Mouse (Mus musculus) retina, adult 2 months (tissue): ENCODE results near the gene Mccc1.

Source experiments
- DNase-seq: peaks from one replicate; pipeline ENCODE4 v3.0.0-alpha.2; 2012; ENCODE audit warnings: low read depth, low spot score

Gene Mccc1

DNA sequence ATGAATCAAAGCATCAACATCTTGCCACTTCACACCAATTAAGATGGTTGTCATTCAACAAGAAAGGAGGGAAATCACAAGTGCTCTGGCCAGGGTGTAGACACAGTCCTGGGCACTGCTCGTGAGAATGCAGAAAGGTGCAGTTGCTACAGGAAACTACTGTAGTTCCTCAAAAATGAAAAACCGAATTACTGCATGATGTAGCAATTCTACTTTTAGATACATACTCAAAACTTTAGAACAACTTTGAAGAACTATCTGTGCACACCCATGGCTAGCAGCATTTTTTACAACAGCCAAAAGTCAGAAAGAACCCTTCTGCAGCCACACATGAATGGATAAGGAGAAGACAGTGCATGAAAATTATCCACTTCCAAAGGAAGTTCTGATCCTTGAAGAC is 34.0 kb downstream of the Mccc1 start:
- no peak for DNase-seq

DNA sequence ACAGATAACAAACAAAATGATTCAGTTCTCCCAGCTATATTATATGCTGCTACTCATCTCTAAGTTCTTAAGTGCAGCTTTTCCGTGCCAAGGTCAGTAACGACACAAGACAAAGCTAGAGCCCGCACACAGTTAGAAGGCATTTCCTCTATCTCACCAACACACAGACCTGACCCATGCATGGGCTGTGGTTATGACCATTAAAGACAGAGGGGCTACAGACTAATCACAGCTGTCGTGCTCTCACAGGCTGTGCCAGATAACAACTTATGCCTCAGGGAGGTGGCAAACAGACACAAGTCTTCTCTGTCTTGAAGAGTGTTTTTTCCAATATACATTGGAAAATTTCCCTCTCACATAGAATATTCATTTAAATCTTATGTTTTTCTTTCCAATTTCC is 35.5 kb downstream of the Mccc1 start:
- no peak for DNase-seq

DNA sequence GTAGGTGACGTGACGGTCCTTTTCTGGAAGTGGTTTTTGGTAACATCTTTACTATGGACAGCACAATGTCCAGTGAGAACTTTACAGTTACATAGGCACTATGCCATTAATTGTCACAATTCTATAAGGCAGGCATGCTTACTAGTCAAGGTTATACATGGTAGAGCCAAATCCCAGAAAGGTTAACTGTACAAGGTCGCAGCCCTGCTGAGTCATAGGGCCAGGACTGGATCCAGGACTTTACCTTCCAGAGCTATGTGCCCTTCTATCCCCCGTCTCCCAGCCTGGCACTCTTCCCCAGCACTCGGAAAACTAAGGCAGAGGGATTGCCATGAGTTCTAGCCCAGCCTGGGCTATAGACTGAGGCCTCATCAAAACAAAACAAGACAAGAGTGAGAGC is 36.6 kb downstream of the Mccc1 start:
- DNase-seq = no peak

DNA sequence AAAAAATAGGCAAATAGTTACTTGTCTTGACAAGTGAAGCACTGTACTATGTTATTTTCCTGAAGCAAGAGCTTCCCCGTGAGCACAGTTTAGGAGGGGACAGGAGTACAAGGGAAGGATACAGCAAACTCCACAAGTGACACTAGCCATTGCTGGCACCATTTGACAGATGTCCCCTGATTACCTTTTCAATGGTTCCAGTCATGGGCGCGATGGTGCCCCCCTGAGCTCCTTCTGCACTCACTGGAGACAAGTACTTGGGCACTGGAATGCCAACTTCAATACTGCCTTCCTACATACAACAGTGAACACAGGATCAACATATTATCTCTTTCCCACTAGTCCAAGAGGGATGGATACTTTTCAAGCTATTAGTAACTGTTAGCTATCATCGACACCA is 37.1 kb downstream of the Mccc1 start:
- DNase-seq = no peak

GRCm38 (mm10) chr3:35962967-35963366 is 37.5 kb downstream of the Mccc1 start:
- no peak for DNase-seq

DNA sequence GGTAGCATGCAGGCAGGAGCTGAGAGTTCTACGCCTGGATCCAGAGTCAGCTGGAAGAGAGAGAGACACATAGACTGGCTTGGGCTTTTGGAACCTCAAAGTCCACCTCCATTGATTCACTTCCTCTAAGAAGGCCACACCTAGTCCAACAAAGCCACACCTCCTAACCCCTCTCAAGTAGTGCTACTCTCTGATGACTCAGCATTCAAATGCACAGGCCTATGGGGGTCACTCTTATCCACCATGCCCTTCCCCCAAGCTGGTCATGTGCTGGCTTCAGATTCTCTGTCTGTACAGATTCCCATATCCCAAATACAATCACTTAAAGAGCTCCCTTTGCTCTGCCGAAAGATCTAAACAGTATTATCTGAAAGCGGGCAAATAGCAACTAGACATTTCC is 43.2 kb downstream of the Mccc1 start:
- no peak for DNase-seq

DNA sequence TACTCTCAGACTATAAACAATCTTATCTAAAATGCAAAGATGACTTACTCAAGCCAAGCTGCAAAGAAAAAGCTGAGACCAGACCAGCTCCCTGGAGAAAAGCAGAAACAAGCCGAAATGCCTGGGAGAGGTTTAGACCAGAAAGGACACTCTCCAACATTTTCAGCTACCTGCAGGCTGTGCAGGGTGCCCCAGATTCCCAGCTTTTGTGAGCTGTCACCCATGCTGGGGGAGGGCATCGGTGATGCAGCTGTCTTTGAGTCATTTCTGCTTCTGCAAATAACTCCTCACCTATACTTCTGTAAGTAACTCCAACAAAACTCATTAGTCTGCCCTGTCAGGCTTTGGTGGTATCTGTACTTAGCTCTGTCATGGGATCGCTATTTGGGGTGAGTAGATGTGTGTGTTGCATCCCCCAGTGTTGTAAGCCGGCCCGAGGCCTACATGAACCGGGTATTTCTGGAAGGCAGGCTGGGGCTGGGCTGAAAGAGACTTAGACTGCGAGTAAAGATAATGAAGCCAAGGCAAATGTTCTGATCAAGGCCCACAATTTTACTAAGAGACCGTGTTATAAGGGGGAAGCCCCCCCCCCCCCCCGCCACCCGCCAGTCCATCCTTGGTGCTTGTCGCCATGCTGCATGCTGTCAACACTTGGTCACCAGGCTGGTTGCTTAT is 45.4 kb downstream of the Mccc1 start:
- DNase-seq = no peak

GRCm38 (mm10) chr3:35953816-35954215 is 46.7 kb downstream of the Mccc1 start:
- DNase-seq = no peak

- no peak for DNase-seq
These were observed 47.3 kb downstream of the Mccc1 start for GRCm38 (mm10) chr3:35953184-35953583.

DNA sequence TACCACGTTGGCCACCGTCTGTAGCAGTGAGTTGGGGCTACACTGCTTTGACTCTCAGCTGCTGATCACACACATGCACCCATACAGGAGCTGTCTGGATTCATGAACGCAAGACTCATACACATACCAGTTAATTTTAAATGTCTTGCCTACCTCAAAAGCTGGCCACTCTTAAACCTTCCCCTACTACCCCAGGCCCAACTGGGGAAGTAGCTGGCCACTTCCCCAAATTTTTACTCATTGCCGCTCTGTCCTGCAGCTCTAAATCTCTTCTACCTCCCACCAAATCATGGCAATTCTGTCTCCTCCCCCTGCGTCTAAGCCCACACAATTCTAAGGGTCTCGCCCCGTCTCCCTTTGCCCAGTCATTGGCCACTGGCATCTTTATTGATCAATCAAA is 52.3 kb downstream of the Mccc1 start:
- no peak for DNase-seq

GRCm38 (mm10) chr3:35940520-35941135 is 59.9 kb downstream of the Mccc1 start:
- DNase-seq = no peak

- no peak for DNase-seq
These were observed 60.4 kb downstream of the Mccc1 start for GRCm38 (mm10) chr3:35940047-35940446.

DNA sequence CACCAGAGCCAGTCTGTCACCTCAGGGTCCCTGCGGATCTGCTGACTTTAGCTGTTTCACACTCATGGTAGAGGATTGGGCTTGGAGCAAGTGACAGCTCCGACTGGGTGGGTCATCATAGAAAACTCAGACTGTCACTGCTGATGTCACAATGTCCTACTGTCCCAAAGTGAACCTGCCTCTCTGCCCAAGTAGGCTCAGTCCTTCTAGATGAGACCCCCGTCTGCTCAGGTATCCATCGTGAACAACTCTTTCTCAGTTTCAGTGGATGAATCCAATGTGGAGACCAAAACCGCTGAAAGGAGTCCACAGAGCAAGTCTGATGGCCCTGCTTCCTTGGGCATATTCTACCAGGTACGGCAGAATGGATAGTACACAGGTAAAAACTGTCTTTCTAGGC is 63.1 kb downstream of the Mccc1 start, which contains the start of gene Dcun1d1:
Gene Dcun1d1, minus strand, starts transcription at position 101 of the 400 bp plus-strand sequence.
- no peak for DNase-seq

DNA sequence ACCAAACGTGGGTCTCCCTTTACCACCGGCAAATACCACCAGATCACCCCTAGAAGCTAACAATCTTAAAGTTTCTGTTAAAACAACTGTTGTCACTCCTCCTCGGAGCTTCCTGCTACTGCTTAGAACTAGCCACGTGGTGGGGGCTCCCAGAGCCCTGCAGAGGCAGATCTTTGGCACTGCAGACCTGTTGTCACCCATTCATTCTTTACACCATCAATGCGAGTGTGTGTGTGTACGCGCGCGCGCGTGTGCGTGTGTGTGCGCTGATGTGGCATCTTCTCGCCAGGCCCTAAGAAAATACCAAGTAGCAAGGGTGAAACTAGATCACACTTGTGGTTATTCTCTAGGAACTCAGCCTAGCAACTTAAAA is 67.1 kb downstream of the Mccc1 start:
- DNase-seq = no peak

DNA sequence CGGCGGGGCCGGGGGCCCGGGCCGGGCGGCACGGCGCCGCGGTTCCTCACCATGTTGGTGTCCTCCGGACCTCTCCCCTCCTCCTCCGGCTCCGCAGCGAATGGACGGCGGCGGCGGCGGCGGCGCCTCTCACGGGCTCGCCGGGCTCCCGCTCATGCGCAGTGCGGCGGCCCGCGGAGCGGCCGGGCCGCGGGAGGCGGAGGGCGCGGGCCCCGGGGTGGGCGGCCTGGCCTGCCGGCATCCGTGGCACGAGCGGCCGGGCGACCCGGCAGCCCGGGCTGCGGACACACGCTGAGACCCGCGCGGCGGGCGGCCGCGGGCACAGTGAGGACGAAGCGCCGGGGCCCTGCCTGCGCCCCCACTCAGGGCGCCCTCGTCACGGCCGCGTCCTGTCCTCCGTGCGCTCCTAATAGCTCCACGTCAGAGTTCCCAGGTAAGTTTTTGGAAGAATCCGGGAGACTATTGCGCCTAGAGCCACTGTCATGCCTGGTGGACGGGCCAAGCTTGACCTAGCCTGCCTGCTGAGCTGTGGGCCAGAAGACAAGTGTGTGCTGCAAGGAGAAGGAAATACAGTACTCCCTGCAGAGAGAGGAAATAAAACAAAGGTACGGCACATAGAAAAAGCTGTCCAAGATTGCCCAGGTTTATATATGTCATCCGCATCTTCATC is 67.6 kb downstream of the Mccc1 start:
- DNase-seq = peak; percentile 66

GRCm38 (mm10) chr3:35931896-35932727 is 68.4 kb downstream of the Mccc1 start:
- no peak for DNase-seq

GRCm38 (mm10) chr3:35931359-35931758 is 69.1 kb downstream of the Mccc1 start:
- DNase-seq = no peak

- no peak for DNase-seq
These were observed 70.6 kb downstream of the Mccc1 start for GRCm38 (mm10) chr3:35929831-35930230.

DNA sequence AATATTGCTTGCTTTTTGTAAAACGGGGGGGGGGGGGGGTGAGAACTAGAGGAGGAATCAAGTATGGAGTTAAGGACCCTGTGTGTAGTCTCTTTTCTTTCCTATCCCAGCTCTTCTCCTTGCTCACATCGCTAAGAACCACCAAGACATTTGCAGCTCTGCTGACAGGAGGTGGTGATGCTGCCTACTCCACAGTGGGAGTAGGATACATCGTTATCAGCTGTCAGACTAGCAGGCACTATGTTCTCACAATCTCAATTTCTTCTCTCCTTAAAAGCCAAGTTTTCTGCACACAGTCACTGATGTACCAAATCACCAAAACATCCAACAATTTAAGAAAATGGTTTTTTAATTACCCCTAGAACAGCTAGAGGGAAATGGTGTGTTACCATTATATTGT is 71.1 kb downstream of the Mccc1 start:
- no peak for DNase-seq

DNA sequence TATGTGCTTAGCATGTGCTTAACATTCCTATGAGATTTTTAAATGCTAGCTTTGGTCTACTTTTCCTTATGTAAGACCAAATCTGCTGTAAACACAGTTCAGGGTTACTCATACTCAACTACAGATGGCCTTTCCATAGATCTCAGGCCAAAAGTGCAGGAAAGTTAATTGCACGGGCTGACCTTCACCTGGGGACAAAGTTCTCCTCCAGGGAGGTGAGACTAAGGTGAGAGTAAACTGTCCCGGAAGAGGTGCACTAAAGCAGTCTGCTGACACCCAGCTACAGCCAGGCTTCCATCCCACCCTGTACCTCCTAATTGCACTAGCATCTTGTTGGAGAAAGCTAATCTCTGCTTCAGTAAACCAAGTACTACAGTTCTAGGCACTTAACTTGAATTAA is 74.6 kb downstream of the Mccc1 start:
- DNase-seq = no peak

DNA sequence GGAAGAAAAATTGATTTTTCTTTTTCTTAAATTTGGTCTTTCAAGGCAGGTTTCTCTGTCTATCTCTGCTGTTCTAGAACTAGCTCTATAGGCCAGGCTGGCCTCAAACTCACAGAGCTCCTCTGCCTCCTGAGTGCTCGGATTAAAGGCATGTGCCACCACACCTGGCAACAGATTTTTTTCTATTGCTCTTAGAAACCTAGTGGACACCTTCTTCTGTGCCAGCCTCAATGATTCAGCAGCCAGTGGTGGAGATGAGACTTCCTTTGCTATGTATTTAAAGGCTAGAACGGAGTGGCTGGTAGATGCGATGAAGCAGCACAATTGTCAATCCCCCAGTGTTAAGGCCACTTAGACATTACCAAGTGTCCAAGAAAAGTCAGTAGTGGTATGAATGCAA is 76.5 kb downstream of the Mccc1 start:
- DNase-seq = no peak

- no peak for DNase-seq
These were observed 77.0 kb downstream of the Mccc1 start for GRCm38 (mm10) chr3:35923495-35923894.
